Mouse (Mus musculus): ENCODE results near the gene Gm31371. TPM values are rescaled to one million over a fixed set of nuclear protein-coding genes. Genes with fewer than 3 reads are reported as not detected.

The Gm31371 gene
- under 1 TPM in 1 of 2 experiments, not detected in 1; 0.67 TPM for total RNA-seq (2023)

GRCm38 (mm10) chr8:19903092-19903491 lies at the start of gene Gm31371:
TSS of gene Gm31371 (plus strand) at chr8:19903392.

Other genes with a start within 250 kb of the Gm31371 start
- not detected for gene 4930467E23Rik, start 173.8 kb upstream of the Gm31371 start, total RNA-seq (2023)

All from T-cell, adult 66 days (primary cell).